Mouse (Mus musculus): Measurements from ENCODE around the gene Atp8b2. TPM values are rescaled to one million over a fixed set of nuclear protein-coding genes. Genes with fewer than 3 reads are reported as not detected.

Gene Atp8b2
- polyA plus RNA-seq, 1 experiment: 17.7 TPM

- Histone ChIP-seq H3K27ac (ENCODE audit: insufficient read depth, low read depth, low read length) (no peak overlapping the region), H3K4me1 (ENCODE audit: control insufficient read depth, insufficient read depth, low read length) (peaks cover 35% of the 10 kb centered on the region), H3K4me3 (ENCODE audit: insufficient read depth, low read length) (peak overlapping the region; percentile 88)
- TF ChIP-seq POLR2A (IDR thresholded peaks at IDR 0.05; ENCODE audit: borderline replicate concordance, low read depth, low read length) (no peak), CTCF (IDR thresholded peaks at IDR 0.05; ENCODE audit: low read depth, low read length) (no peak)
These were observed 1.9 kb downstream of the Atp8b2 start for GRCm38 (mm10) chr3:89961436-89961835.

GRCm38 (mm10) chr3:89960469-89960868 lies 2.8 kb downstream of the Atp8b2 start:
- H3K27ac ChIP-seq (ENCODE audit: insufficient read depth, low read depth, low read length): no peak overlapping the region
- peak overlapping the region; percentile 74 for H3K4me3 ChIP-seq (ENCODE audit: insufficient read depth, low read length)
- TF ChIP-seq POLR2A (IDR thresholded peaks at IDR 0.05; ENCODE audit: borderline replicate concordance, low read depth, low read length): no peak
- no peak for TF ChIP-seq CTCF (IDR thresholded peaks at IDR 0.05; ENCODE audit: low read depth, low read length)
- H3K4me1 ChIP-seq (ENCODE audit: control insufficient read depth, insufficient read depth, low read length): peaks cover 35% of the 10 kb centered on the region

DNA sequence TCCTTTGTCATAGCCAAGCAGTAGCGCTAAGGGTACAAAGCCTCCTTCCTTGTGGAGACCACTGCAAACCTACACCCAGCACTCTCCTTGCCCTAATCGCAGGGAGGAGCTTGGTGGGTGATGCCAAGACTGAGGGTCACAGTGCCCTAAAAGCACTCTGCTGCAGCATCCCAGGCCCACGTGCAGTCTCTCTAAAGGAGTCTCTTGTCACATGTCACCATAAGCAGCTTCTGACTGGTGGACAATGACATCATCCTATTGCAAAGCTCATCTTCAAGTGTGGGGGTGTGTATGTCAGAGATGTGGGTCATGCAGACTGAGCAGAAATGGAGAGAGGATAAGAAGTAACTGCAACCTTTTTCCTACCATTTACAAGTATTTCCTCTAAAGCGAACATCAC lies 3.9 kb downstream of the Atp8b2 start:
- no peak overlapping the region for H3K4me3 ChIP-seq (ENCODE audit: insufficient read depth, low read length)
- peaks cover 31% of the 10 kb centered on the region for H3K4me1 ChIP-seq (ENCODE audit: control insufficient read depth, insufficient read depth, low read length)
- no peak for TF ChIP-seq POLR2A (IDR thresholded peaks at IDR 0.05; ENCODE audit: borderline replicate concordance, low read depth, low read length)
- TF ChIP-seq CTCF (IDR thresholded peaks at IDR 0.05; ENCODE audit: low read depth, low read length): no peak
- H3K27ac ChIP-seq (ENCODE audit: insufficient read depth, low read depth, low read length): no peak overlapping the region

GRCm38 (mm10) chr3:89957880-89958279 lies 5.4 kb downstream of the Atp8b2 start:
- no peak for TF ChIP-seq POLR2A (IDR thresholded peaks at IDR 0.05; ENCODE audit: borderline replicate concordance, low read depth, low read length)
- TF ChIP-seq CTCF (IDR thresholded peaks at IDR 0.05; ENCODE audit: low read depth, low read length): no peak
- Histone ChIP-seq H3K4me1 (ENCODE audit: control insufficient read depth, insufficient read depth, low read length) (peaks cover 30% of the 10 kb centered on the region), H3K27ac (ENCODE audit: insufficient read depth, low read depth, low read length) (no peak overlapping the region), H3K4me3 (ENCODE audit: insufficient read depth, low read length) (no peak overlapping the region)

GRCm38 (mm10) chr3:89956177-89956971 lies 6.9 kb downstream of the Atp8b2 start:
- TF ChIP-seq POLR2A (IDR thresholded peaks at IDR 0.05; ENCODE audit: borderline replicate concordance, low read depth, low read length) (no peak), CTCF (IDR thresholded peaks at IDR 0.05; ENCODE audit: low read depth, low read length) (no peak)
- Histone ChIP-seq H3K4me1 (ENCODE audit: control insufficient read depth, insufficient read depth, low read length) (peaks cover 22% of the 10 kb centered on the region), H3K4me3 (ENCODE audit: insufficient read depth, low read length) (no peak overlapping the region), H3K27ac (ENCODE audit: insufficient read depth, low read depth, low read length) (no peak overlapping the region)

DNA sequence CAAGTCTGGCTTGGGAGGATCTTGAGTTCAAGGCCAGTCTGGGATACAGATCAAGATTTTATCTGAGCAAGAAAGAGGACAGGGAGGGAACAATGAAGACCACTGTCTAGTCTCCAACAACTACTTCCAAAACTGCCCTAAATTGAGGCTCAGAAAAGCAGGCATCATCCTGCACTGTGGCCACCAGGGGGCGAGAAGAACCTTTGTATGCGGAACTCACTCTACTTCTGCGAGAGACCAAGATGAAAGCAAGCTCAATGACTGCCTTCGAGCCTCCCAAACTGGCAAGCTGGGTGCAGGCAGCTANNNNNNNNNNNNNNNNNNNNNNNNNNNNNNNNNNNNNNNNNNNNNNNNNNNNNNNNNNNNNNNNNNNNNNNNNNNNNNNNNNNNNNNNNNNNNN lies 9.9 kb downstream of the Atp8b2 start:
- no peaks in the 10 kb centered on the region for H3K4me1 ChIP-seq (ENCODE audit: control insufficient read depth, insufficient read depth, low read length)
- no peak overlapping the region for H3K4me3 ChIP-seq (ENCODE audit: insufficient read depth, low read length)
- no peak overlapping the region for H3K27ac ChIP-seq (ENCODE audit: insufficient read depth, low read depth, low read length)
- TF ChIP-seq POLR2A (IDR thresholded peaks at IDR 0.05; ENCODE audit: borderline replicate concordance, low read depth, low read length) (no peak), CTCF (IDR thresholded peaks at IDR 0.05; ENCODE audit: low read depth, low read length) (peak; percentile 80)

DNA sequence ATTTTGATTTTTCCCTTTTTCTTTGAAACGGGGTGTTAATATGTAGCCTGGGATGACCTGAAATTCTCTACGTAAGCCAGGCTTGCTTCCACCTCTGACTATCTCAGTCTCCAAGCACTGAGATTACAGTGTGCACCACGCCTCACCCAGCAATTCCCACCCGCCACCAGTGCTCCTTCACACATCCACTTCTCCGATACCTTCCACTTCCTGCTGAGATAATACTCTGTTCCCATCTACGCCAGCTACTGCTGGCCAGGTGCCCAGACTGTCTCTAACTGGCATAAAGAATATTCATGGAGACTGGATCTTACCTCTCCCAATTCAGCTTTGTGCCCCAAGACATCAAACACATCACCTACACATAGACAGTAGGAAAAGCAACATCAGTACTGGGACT lies 14.7 kb downstream of the Atp8b2 start:
- no peak for TF ChIP-seq CTCF (IDR thresholded peaks at IDR 0.05; ENCODE audit: low read depth, low read length)
- TF ChIP-seq POLR2A (IDR thresholded peaks at IDR 0.05; ENCODE audit: borderline replicate concordance, low read depth, low read length): no peak

GRCm38 (mm10) chr3:89948021-89948420 lies 15.3 kb downstream of the Atp8b2 start:
- H3K4me3 ChIP-seq (ENCODE audit: insufficient read depth, low read length): no peak overlapping the region

More for the DNA sequence above, 14.7 kb downstream of the Atp8b2 start:
- Histone ChIP-seq H3K27ac (ENCODE audit: insufficient read depth, low read depth, low read length) (no peak overlapping the region), H3K4me3 (ENCODE audit: insufficient read depth, low read length) (no peak overlapping the region), H3K4me1 (ENCODE audit: control insufficient read depth, insufficient read depth, low read length) (no peaks in the 10 kb centered on the region)

GRCm38 (mm10) chr3:89945026-89945425 lies 18.3 kb downstream of the Atp8b2 start:
- no peak overlapping the region for H3K4me3 ChIP-seq (ENCODE audit: insufficient read depth, low read length)
- no peak overlapping the region for H3K27ac ChIP-seq (ENCODE audit: insufficient read depth, low read depth, low read length)
- no peaks in the 10 kb centered on the region for H3K4me1 ChIP-seq (ENCODE audit: control insufficient read depth, insufficient read depth, low read length)
- TF ChIP-seq POLR2A (IDR thresholded peaks at IDR 0.05; ENCODE audit: borderline replicate concordance, low read depth, low read length) (no peak), CTCF (IDR thresholded peaks at IDR 0.05; ENCODE audit: low read depth, low read length) (no peak)

More at GRCm38 (mm10) chr3:89948021-89948420, 15.3 kb downstream of the Atp8b2 start:
- Histone ChIP-seq H3K4me1 (ENCODE audit: control insufficient read depth, insufficient read depth, low read length) (no peaks in the 10 kb centered on the region), H3K27ac (ENCODE audit: insufficient read depth, low read depth, low read length) (no peak overlapping the region)
- TF ChIP-seq POLR2A (IDR thresholded peaks at IDR 0.05; ENCODE audit: borderline replicate concordance, low read depth, low read length) (no peak), CTCF (IDR thresholded peaks at IDR 0.05; ENCODE audit: low read depth, low read length) (no peak; the same call in 1 of the 2 replicates)

DNA sequence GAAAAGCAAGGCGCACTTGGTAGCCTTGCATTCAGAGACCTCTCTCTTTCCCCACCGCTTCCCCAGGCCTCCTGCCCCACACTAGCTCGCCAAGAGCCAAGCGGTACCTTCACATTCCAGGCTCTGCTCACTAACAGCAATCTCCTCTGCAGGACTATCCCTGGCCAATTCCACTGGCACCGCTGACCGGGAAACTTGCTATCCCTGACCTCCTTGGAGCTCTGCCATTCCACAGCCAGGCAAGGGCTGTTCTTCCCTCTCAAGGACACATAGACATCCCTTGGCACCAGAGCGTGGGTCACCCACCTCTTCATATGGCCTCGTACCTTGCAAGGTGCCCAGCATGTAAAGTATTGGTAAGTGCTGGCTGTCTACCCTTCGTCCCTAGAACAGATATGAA lies 20.4 kb downstream of the Atp8b2 start:
- H3K4me3 ChIP-seq (ENCODE audit: insufficient read depth, low read length): no peak overlapping the region
- H3K27ac ChIP-seq (ENCODE audit: insufficient read depth, low read depth, low read length): no peak overlapping the region
- TF ChIP-seq POLR2A (IDR thresholded peaks at IDR 0.05; ENCODE audit: borderline replicate concordance, low read depth, low read length): no peak
- TF ChIP-seq CTCF (IDR thresholded peaks at IDR 0.05; ENCODE audit: low read depth, low read length): no peak
- H3K4me1 ChIP-seq (ENCODE audit: control insufficient read depth, insufficient read depth, low read length): no peaks in the 10 kb centered on the region

Measured in bone marrow macrophage, adult 2 months (primary cell).